Mouse (Mus musculus): ENCODE measurements around the gene Cdh23.

The Cdh23 gene

GRCm38 (mm10) chr10:60344111-60344510 is 352.2 kb downstream of the Cdh23 start:
- DNase-seq (ENCODE audit: low spot score in 2 of 2): no peak

DNA sequence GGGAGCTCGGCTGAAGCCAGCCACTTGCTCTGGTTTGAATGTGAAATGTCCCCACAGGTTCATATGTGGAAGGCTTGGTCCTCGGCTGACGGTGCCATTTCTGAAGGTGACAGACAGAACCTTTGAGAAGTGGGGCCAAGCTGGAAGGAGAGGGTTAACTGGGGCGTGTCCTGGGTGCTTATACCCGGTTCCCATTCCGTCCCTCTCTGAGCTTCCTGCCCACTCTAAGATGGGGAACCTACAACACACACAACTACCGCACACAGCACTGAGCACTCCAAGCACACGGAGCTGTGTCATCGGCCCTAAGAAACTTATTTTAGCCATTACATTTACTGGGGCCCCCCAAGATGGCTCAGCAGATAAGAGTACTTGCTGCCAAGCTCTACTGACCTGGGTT is 354.8 kb downstream of the Cdh23 start:
- DNase-seq (ENCODE audit: low spot score in 2 of 2): no peak

GRCm38 (mm10) chr10:60335021-60335420 is 361.3 kb downstream of the Cdh23 start:
- DNase-seq (ENCODE audit: low spot score in 2 of 2): no peak

GRCm38 (mm10) chr10:60334583-60334982 is 361.7 kb downstream of the Cdh23 start:
- DNase-seq (ENCODE audit: low spot score in 2 of 2): no peak

GRCm38 (mm10) chr10:60328963-60329650 is 367.2 kb downstream of the Cdh23 start:
- no peak for DNase-seq (ENCODE audit: low spot score in 2 of 2)

GRCm38 (mm10) chr10:60316166-60316565 is 380.1 kb downstream of the Cdh23 start:
- DNase-seq (ENCODE audit: low spot score in 2 of 2): no peak

GRCm38 (mm10) chr10:60313606-60314005 is 382.7 kb downstream of the Cdh23 start:
- DNase-seq (ENCODE audit: low spot score in 2 of 2): no peak

- DNase-seq (ENCODE audit: low spot score in 2 of 2): no peak
These were observed 385.7 kb downstream of the Cdh23 start for GRCm38 (mm10) chr10:60310629-60311028.

DNA sequence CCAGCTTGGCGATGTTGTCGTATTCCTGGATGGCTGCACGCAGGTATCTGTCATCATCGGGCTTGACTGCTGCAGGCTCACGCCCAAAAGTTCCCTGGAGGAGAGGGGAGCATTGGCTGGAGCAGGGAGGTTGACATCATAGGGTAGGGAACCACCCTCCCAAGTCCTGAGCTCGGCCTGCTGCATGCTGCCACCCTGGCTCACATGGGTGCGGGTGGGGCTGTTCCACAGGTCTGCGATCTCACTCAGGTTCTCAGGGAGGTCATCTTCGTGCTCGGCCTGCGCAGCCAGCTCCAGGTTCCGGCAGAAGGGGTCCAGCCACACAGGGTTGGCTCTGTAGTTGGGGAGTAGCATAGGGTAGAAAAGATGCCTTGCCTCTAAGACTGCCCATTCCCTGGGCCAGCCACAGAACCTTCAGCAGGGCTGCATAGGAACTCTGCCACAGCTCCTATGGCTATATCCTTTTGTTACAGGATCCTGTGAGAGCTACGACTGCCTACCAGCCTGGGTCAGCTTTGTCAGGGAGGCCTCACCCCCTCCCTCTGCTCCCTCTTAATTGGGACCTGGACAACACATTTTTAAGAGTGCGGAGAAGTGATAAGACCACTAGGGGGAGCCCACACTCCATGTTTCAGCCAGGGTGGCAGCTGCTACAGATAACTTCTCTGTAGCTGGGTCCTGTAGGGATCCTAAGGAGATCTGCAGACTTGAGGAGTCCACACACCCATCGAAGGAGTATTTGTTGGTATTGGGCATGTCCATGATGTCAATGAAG is 391.2 kb downstream of the Cdh23 start:
- peak in 1 of 2 experiments; percentile 82 for DNase-seq (ENCODE audit: low spot score in 2 of 2)

GRCm38 (mm10) chr10:60303419-60303818 is 392.9 kb downstream of the Cdh23 start:
- no peak for DNase-seq (ENCODE audit: low spot score in 2 of 2)

DNA sequence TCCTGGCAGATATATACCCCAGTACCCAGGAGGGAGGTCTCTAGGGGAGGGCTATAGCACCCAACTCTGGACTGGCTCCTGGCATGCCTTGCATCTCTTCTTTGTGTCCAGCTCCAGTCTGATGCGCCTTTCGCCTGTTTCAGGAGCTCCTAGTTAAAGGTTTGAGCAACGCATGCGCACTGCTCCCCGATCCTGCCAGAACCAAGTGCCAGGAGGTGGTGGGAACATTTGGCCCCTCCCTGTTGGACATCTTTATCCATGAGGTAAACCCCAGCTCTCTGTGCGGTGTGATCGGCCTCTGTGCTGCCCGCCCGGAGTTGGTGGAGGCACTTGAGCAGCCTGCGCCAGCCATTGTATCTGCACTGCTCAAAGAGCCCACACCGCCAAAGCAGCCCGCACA is 396.7 kb downstream of the Cdh23 start:
- no peak for DNase-seq (ENCODE audit: low spot score in 2 of 2)

DNA sequence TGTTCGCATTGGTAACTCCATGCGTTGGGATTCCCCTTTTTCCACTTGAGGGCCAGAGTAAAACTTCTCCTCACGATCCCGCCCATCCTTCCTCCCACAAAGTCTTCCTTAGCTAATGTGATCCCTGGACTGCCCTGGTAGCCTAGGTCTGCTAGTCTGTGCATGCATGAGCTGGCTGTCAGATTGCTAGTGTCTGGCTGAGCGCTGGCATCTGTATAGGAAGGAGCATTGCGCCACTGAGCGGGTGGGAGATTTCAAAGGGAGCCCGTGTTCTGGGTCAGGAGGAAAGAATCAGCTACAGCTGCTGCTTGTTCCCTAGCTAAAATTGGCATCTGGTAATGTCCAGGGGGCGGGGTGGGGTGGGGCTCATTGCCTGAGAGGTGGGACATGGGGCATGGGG is 400.3 kb downstream of the Cdh23 start:
- no peak for DNase-seq (ENCODE audit: low spot score in 2 of 2)

DNA sequence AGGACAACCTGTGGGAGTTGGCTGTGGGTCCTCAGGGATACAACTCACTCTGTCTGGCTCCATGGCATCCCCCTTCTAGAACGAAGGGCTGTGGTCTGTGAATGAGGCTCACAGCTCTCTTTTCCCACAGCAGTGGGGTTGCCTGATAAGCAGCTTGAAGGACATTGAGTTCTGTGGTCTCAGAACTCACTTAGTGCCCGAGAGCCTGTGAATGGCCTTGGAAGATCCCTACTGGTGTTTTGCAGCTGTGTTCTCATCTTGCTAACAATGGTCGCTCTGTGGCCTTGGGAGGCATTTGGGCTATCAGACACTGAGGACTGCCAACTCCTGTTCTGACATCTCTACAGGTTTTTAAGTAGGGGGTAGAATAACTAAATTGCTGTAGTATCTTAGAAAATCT is 400.9 kb downstream of the Cdh23 start:
- no peak for DNase-seq (ENCODE audit: low spot score in 2 of 2)

DNA sequence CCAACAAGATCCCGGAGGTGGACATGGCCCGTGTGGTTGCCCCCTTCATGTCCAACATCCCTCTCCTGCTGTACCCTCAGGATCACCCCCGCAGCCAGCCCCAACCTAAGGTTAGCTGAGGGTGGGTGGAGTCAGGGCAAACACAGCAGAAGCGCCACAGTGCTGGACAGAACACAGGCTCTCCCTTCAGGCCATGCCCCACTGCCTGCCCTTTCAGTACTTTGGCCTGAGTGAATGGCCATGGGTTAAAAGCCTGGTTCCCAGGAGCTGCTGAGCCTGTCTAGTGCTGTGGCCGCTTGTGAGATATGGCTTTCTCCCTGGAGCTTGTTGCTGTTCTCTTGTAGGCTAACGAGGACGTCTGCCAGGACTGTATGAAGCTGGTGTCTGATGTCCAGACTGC is 401.7 kb downstream of the Cdh23 start:
- no peak for DNase-seq (ENCODE audit: low spot score in 2 of 2)

- DNase-seq (ENCODE audit: low spot score in 2 of 2): no peak
These were observed 404.1 kb downstream of the Cdh23 start for GRCm38 (mm10) chr10:60292209-60292608.

DNA sequence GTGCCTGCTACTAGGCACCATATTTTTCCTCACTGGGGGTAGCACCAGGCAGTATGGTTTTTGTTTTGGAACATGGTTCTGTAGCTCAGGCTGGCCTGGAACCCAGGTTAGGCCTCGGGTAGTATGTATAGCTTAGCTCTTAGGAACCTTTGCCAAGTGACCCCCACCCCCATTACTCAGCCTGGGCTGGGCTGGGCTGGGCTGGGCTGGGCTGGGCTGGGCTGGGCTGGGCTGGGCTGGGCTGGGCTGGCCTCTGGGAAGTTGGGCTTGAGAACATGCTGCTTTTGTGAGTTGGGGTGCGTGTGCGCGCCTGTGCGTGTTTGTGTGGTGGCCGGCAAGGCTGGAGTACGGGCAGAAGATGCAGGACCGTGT is 405.6 kb downstream of the Cdh23 start:
- no peak for DNase-seq (ENCODE audit: low spot score in 2 of 2)

- DNase-seq (ENCODE audit: low spot score in 2 of 2): no peak
These were observed 406.1 kb downstream of the Cdh23 start for GRCm38 (mm10) chr10:60290026-60290738.

DNA sequence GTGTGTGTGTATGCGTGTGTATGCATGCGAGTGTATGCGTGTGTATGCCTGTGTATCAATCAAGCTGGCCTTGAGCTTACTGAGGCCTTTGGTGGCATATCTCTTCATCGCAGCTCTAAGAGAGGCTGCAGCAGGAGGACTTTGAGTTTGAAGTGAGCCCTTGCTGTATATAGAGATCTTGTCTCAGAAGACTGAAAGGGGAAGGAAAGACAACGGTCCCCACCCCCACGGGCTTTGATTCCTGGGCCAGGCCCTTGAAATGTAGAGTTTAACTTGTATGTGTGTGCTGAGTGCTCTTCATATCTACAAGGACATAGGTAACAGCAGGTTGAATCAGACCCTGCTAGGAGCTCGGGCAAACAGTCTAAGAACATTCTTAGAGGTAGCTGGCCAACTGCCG is 407.1 kb downstream of the Cdh23 start:
- no peak for DNase-seq (ENCODE audit: low spot score in 2 of 2)

DNA sequence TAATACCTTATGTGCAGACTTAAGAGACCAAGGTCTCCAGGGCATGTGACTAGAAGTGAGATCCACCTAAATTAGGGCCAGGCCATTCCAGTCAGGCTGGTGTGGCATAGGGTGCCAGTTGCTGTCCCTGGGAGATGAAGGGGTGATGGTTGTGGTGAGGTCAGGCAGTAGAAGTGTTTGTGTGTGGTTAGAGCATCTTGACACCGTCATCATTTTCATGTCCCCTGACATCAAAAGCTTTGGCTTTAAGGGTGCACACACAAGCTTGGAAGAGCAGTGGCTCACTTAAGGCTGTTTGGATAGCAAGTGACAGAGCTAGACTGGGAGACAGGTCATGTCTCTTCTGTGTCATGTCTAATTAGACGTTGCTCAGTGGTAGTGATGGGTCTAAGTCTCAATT is 408.6 kb downstream of the Cdh23 start:
- DNase-seq (ENCODE audit: low spot score in 2 of 2): no peak

- DNase-seq (ENCODE audit: low spot score in 2 of 2): no peak
These were observed 409.1 kb downstream of the Cdh23 start for GRCm38 (mm10) chr10:60287161-60287560.

DNA sequence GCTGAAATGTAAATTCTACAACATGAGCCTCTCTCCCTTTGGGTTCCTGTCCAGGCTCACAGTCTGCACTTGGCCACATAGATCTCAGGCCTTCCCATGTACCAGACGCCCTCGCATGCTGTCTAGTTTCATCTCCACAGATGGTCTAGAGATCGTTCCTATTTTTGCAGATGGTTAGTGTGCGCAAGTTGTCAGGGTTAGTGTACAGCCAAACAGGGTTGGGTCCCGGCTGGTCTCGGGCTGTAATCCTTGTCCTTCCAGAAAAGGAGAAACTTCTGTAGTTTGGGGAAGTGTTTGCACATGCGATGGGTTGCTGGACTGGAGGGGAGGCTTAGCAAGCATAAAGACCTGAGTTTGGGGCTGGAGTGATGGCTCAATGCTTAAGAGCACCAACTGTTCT is 409.7 kb downstream of the Cdh23 start:
- no peak for DNase-seq (ENCODE audit: low spot score in 2 of 2)

- peak; percentile 80 to 89 for DNase-seq (ENCODE audit: low spot score in 2 of 2)
These were observed 410.5 kb downstream of the Cdh23 start for GRCm38 (mm10) chr10:60285676-60286372.

Measured in left cerebral cortex, adult 9 months (tissue).